Mouse (Mus musculus) ovary, adult 10 weeks (tissue): ENCODE results near the gene Gm10837. TPM values are rescaled to one million over a fixed set of nuclear protein-coding genes. Genes with fewer than 3 reads are reported as not detected.

Experiments
- polyA plus RNA-seq: library from polyadenylated mRNA; stranded (reverse); fragments of 350-450 nt; fragmentation: Illumina TruSeq; extraction: RNeasy Lipid Tissue Mini Kit (QIAGEN cat#74804); gene quantifications from one replicate; pipeline ENCODE4 v1.2.3, GENCODE M21; 2014

Gm10837 gene
- not detected for polyA plus RNA-seq

DNA sequence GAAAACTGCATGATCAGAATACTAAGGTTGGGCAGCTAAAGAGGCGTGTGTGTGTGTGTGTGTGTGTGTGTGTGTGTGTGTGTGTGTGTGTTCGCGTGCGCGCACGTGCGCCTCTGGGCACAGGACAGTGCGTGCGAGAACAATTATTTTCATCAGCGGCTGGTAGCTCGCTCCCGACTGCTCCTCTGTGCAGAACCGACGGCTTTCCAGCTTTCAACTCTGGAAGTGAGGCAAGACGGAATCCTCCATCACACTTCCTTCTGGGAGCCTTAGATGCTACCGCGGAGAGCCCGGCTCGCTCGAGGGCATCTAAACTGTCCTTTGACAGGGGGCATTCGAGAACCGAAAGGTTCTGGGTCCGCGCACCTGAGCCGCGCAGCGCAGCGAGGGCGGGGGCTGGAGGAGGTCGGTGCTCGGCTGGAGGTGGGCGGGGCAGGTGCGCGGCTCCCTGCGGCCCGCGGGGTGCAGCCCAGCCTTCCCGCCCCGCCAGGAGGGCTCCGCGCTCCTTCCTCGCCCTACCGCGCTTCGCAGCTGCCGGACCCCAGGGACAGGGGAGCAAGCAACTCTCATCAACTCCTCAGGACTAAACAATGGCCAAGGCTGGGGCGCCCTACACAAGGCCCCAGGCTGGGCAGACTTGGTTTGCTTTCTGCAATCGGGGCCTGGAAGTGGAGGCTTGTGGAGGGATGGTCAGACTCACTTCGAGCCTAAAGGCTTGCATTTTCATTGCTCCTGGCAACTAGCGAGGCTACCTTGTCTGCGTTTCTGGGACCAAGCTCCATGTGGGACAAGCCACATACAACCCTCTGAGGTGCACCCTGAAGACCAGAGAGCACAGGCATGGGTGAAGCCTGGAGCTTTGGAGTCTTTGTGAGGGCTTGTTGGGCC lies at the start of gene Gm10837:
Gm10837 (plus strand) TSS at position 146 of the 888 bp plus-strand sequence.

DNA sequence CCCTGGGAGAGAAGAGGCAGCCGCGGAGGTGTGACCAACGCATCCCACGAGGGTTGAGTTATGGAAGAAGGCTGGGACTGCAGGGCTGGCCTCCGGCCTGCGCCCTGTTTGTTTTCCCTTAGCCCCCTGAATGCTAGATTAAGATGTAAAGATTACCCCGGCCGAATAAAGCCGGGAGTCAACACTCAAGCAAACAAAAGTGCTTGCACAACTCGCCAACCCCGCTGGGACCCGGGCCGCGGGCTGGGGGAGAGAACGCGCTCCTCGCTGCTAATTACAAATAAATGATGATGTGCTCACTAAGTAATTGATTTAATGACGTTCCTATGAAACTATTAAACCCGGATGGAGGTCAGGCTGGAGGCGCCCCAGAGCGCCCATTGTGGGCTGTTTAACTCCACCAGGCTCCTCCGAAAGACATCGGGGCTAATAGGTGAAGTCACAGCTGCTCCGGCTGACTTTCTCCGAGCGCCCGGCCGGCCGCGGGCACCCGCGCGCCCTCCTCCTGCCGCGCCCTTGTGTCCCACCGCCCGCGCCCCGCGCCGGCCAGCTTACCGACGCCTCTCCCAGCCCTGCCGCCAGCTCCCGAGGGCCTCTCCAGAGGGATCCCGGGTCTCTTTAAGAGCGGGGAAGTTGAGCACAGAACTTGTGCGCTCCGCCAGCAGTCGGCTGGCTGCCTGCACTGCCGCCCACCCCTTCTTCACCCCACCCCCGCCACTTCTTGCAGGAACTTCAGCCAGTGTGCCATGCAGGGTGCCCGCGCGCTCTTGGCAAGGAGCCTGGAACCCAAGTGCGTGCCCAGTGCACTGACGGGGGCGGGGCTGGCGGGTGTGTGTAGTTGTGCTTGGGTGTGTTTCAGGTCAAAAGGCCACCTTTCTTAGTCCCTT lies 39.6 kb upstream of the Gm10837 start, which contains the start of gene Gm5089:
Gm5089 (minus strand) TSS at position 620 of the 887 bp plus-strand sequence.

DNA sequence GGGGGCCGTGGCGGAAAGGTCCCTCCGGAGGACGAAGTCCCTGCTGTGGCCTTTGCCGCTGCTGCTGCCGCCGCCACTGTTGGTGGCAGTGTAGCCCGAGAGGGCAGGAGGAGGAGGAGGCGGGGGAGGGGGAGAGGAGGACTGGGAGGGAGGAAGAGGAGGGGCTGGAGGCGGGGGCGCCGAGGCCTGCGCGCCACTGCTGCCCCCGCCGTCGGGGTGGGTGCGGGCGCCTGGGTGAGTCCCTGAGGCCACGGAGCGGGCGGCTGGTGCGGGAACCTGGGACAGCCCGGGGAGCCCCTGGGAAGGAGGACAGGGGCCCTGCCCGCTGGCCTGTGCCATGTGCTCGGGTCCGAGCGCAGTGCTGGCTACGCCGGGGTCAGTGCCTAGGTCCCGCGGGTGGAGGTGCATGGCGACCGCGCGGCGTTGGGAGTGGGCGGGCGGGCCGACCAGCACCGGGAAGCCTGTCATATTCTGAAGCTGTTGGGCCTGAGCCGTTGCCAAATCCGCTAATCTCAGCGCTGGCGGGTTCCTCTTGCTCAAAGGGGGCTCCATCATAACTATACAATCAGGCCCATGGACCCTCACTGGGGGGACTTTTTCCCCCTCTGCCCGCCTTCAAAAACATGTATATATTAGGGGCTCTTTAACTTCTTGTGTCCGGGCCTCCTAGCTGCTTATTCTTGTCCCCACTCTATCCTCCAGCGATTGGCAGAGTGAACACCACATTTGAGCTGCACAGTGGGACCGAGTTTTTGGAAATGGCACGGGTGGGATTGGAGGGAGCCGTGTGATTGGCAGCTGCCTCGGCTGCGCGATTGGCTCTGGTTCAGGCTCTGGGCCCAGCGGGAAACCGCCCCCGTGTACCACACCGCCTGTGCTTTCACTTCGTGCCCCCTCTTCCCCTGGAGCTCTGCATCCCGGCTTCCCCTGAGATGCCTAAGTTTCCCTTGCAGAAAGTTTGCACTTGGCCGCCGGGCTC lies 25.3 kb upstream of the Gm10837 start, which contains the start of gene Zic5:
Zic5 (minus strand) TSS at position 915 of the 979 bp plus-strand sequence.

DNA sequence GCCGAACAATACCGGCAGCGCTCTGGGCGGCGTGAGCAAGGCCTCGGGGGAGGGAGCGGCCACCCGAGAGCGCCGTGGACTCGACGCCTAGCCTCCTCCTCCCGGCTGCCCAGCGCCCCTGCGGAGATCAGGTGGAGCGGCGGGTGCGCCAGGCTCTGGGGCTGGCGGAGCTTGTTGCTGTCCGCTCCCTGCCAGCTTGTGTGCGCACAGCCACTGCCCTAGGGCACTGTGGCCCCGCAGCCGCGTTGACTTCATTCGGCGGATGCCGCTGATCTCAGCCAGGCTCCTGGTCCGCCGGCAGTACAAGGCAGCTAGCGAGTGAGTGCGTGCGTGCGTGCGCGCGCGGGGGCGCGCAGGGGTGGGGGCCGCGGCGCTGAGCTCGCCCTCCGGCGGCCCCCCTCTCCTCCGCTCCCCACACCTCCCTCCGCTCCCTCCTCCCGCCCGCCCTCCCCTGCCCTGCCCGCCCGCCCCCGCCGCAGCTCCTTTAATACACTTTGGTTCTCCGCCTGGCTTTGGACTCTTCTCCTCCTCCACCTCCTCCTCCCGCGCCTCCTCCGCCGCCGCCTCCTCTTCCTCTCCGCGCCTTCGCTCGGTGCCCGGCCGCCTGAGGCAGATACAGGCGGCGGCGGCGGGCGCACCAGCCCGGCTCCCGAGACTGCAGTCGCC lies 15.4 kb upstream of the Gm10837 start, which contains the start of gene Zic2:
Zic2 (plus strand) TSS at position 545 of the 666 bp plus-strand sequence.

GRCm38 (mm10) chr14:122534017-122534924 lies 43.9 kb downstream of the Gm10837 start, which contains the start of gene Pcca:
TSS of gene Pcca (plus strand) at chr14:122534324.

Other genes with a start within 250 kb of the Gm10837 start
- not detected for gene Gm5089, start 39.5 kb upstream of the Gm10837 start, polyA plus RNA-seq
- gene Zic5, start 24.9 kb upstream of the Gm10837 start, polyA plus RNA-seq, result not detected
- gene Zic2, start 15.2 kb upstream of the Gm10837 start, polyA plus RNA-seq, result not detected
- 54.4 TPM for gene Pcca, start 43.7 kb downstream of the Gm10837 start, polyA plus RNA-seq